Mouse (Mus musculus): Measurements from ENCODE around the gene Gm8947.
"Not testable (repeated sequence)": the region's sequence is repeated elsewhere in the genome, so short reads cannot be mapped to it uniquely, and the experiment has no call there.

GRCm38 (mm10) chr1:151198120-151198519, 5.9 kb downstream of the Gm8947 start, which contains the start of gene Gm47995:
- not testable (repeated sequence) for TF ChIP-seq CTCF (IDR thresholded peaks at IDR 0.05; ENCODE audit: borderline replicate concordance, insufficient read depth, low read length); POLR2A (IDR thresholded peaks at IDR 0.05; ENCODE audit: low read depth, low read length)
